Mouse (Mus musculus) cerebellum, adult (tissue): ENCODE results near the gene Xdh.
A peak's percentile ranks its signal among the peaks of the same experiment; 100 is the strongest.
"Not testable (repeated sequence)": the region's sequence is repeated elsewhere in the genome, so short reads cannot be mapped to it uniquely, and the experiment has no call there.

Source experiments
- ATAC-seq: cut with Nextera tagmentation; 2 replicates; pipeline ENCODE4 v1.9.2; 2017; ENCODE audit warnings: mild to moderate bottlenecking, moderate library complexity, mixed read lengths; ENCODE audit not compliant: insufficient number of reproducible peaks, low FRiP score, low TSS enrichment

The Xdh gene

DNA sequence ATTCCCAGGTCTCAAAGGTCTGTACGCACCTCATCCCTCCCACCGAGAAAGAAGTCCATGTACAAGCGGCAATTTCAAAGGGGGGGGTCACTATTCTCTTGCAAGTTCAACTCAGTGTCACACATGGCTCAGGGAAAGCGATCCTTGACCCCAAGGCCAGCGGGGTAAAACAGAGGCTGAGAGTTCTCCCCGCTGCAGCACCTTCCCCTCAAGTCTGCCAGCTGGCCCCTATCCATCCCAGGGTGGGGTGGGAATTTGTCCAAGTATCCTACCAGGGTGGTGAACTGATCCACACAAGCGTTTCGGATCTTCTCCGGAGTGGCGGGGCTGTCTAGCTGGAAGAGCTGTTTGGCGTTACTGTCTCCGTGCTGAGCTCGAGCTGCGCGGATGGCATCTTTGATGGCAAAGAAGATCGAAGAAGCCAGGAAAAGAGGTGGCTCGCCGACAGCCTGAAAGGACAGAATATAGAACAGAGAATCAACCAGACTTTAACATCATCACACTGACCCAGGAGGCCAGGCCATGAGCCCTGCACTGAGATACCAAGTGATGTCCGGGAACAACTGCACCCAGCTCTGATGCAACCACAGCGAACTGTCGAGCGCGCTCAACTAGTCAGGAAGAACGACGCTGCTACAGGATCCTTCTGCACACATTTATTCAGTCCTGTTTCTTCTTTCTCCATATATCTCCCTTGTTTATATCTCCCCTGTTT, 63.8 kb downstream of the Xdh start:
- no peak for ATAC-seq

DNA sequence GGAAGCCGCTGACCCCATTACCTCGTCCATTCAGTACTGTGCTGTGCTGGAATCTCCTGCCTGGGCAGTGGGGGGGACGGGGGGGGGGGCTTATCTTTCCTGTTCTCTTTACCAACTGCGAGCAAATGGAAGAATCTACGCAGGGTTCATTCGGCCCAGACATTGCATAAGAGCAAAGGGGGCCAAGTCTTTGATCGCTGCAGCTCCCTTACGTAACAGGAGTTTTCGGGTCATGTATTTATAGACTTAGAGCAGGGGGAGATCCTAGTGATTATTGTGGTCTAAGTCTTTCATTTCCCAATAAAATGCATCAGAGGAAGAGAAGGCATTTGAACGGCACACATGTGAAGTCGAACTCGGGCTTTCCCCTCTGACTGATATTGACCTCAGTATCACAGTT, 66.7 kb downstream of the Xdh start:
- no peak for ATAC-seq

GRCm38 (mm10) chr17:73882194-73882593, 67.8 kb downstream of the Xdh start:
- ATAC-seq, result peak; percentile 93

DNA sequence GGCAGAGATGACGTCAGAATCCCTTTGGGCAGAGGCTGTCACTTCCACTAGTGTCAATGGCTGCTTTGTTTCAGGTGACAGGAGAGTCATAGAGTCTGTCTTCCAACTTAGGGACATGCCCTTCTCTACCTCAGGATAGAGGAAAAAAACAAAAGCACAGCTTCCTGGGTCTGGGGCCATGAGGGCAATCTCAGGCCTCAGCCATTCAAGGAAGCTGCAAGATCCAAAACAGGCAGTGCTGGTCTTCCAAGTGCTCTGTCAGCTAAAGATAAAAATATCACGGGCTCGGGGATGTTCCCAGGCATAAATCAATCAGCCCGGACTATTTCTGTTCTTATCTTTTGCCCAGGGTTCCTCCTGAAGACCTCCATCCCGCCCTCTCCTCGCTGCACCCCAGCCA, 68.7 kb downstream of the Xdh start:
- ATAC-seq, result no peak

GRCm38 (mm10) chr17:73880286-73880685, 69.7 kb downstream of the Xdh start:
- ATAC-seq, result no peak

- no peak for ATAC-seq
Observed at GRCm38 (mm10) chr17:73879262-73879916, 70.6 kb downstream of the Xdh start.

- no peak for ATAC-seq
Observed at GRCm38 (mm10) chr17:73875674-73876073, 74.3 kb downstream of the Xdh start.

DNA sequence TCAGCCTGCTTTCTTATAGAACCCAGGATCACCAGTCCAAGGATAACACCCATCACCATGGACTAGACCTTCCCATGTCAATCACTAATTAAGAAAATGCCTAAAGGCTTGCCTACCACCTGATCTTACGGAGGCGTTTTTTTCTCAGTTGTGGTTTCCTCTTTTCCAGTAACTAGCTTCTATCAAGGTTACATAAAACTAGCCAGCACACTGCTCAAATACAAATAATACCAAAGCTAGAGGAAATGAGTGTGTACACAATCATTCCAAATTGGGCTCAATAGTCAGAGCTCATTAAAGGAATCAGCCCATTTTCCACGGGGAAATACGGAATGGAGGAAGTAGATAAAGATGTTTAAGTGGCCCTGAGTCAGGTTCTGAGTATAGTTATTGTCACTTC, 74.7 kb downstream of the Xdh start:
- no peak for ATAC-seq

GRCm38 (mm10) chr17:73870956-73871605, 78.9 kb downstream of the Xdh start:
- ATAC-seq, result no peak

DNA sequence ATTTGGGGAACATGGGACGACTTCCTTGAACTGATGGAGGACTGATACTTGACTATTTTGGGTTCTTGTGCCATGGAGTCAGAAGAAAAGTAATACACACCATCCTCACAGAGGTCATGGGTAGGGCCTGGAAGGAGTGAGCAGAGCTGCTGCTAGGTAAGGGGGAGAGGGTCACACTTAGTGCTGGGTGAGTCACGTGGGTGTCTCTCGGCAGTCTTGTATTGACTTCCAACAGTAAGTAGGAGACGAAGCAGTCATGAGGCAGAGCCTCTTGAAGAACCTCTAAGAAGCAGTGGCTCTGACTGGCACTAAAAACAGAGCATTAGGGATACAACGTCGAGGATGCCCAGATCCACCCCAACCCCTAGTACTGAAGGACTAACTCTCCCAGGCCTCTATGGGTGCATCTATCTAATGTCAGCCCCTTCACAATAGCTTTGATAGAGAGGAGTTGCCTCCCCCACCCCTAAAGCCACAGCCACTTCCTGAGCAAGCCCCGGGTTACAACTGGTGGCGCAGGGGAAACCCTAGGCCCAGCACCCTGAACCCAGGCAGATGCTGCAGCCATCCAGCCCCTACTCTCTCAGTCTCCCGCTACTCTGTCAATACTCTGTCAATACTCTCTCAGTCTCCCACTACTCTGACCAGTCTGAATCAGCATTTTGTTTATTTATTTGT, 80.8 kb downstream of the Xdh start:
- no peak for ATAC-seq

DNA sequence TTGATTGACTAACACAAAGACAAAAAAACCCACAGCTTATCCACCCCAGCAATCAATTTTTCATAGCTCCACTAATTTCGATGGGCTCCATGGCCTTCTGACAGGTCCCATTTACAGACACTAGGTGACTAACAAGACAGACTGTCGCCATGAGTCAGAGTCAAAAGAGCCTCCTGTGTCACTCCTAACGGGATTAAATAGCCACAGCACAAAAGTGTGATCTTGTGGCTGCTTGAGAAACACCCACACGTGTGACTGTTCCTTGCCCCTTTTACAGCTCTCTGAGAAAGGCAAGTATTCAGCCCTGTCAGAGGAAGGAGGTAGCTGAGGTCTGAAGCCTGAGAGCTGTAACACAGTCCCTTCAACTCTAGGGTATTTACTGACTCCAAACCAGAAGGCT, 96.3 kb downstream of the Xdh start:
- ATAC-seq, result no peak

- no peak for ATAC-seq
Observed at GRCm38 (mm10) chr17:73853041-73853440, 97.0 kb downstream of the Xdh start.

DNA sequence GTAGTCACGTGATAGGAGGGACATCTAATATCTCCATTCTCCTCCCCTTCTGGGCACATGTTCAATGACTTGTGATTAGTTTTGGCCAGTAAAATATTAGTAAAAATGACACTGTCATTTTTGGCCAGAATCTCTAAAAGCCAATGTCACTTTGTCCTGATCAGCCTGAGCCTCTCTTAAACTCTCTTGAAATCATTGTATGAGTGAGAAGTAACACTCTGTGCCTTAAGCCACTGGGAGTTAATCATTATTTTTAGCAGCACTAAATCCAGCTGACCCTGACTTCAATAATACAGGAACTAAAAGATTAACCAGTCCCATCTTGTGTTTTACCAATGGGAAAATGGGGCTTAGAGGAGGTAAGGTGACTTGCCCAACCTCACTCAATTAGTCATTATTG, 102.6 kb downstream of the Xdh start:
- no peak for ATAC-seq

GRCm38 (mm10) chr17:73845632-73846031, 104.4 kb downstream of the Xdh start:
- no peak for ATAC-seq

GRCm38 (mm10) chr17:73842963-73843362, 107.0 kb downstream of the Xdh start:
- ATAC-seq, result no peak

- ATAC-seq, result not testable (repeated sequence)
Observed at GRCm38 (mm10) chr17:73839876-73840275, 110.1 kb downstream of the Xdh start.

GRCm38 (mm10) chr17:73839086-73839835, 110.7 kb downstream of the Xdh start:
- ATAC-seq, result no peak

DNA sequence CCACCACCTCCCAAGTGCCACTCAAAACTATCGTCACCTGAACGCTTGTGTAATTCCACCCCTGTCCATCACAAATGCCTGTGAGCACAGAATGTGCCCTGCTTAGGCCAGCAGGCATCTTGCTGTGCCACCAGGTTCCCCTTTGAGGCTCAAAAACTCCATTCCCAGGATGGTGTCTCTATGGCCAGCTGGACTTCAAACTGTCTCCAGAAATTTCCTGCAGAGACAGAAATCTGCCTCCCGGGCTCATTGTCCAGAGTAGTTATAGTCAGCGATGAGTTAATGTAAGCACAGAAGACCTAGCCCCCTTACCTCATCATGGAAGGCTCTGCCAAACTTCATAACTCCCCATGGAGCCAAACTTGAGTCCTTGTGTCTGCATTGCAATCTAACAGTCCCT, 112.8 kb downstream of the Xdh start:
- peak; percentile 50; the same call in 1 of the 2 replicates for ATAC-seq

DNA sequence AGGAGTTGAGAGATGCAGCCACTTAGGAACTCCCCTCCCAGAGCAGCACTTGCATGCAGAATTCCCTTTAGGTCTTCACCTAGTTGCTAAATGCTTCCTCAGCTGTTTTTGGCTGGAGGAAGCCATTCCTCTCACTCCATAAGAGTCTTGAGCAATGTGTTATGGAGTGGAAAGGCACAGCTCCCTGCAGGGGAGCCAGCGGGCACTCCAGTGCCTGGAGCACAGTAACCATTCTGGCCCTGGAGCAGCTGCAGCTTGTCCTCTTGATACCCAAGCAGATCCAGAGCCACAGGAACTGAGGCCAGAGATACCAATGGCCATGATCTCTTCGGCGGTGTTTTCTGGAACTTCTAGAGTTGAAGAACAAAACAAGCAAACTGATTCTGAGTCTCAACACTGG, 113.4 kb downstream of the Xdh start:
- no peak for ATAC-seq
